ENCODE assay signal across 9 mouse cellular contexts in the genomic region with DNA sequence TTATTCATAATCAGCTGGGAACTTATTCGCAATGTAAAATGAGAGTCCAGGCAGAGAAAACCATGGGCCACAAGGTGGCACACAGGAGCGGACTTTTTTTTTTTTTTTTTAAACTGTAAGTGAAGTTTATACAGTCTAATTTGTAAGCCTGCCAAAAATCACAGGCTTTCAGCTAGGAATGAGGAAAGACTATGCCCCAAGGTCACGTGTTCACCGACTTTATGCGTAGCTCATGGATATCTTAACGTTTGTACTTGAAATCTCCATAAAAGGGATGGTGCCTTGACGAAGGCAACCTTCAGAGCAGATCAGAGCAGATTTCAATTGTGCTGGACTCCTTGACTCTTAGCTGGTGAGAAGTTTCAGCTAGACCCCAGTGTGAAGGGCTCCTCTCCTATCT.
DNase-seq lines count a peak whose midpoint lies in the region; ATAC-seq and TF ChIP-seq lines count a peak whose summit lies in the region.
"Had no signal": no experiment of that assay in that cellular context is flagged by ENCODE, and none has a peak within 500 bp of the region (broad histone marks: within the 10 kb centered on the region; RNA-seq: fewer than 3 reads in every experiment).

No protein-coding gene starts in this region.

- no peak for DNase-seq in layer of hippocampus, adult 2 months (ENCODE audit: low spot score in 2 of 2)
- DNase-seq in layer of hippocampus, adult 9-11 months: no peak
- DNase-seq in NIH3T3 (ENCODE audit: low read depth): peak; percentile 22
- DNase-seq in kidney, postnatal 36 days: peak; percentile 22 to 48
- DNase-seq in heart, postnatal 36 days: no peak
- DNase-seq in ovary, postnatal 14 days (ENCODE audit: low spot score): no peak

- no peak overlapping the region for H3K9ac ChIP-seq in embryonic facial prominence, embryonic 12.5 days
- H3K9ac ChIP-seq: embryonic facial prominence, embryonic 15.5 days had no signal

- no peak overlapping the region for H3K4me2 ChIP-seq in embryonic facial prominence, embryonic 12.5 days (replicated peaks)
- H3K4me2 ChIP-seq: embryonic facial prominence, embryonic 15.5 days had no signal

- no peaks in the 10 kb centered on the region for H3K9me3 ChIP-seq in embryonic facial prominence, embryonic 12.5 days
- H3K9me3 ChIP-seq: embryonic facial prominence, embryonic 15.5 days had no signal

- no peak overlapping the region for H3K27ac ChIP-seq in layer of hippocampus, adult 2 months
- H3K27ac ChIP-seq in embryonic facial prominence, embryonic 12.5 days: 0 out of 2 replicates have a peak overlapping the region, but pooled peaks have one; percentile 50

- no peak overlapping the region for H3K4me3 ChIP-seq in layer of hippocampus, adult 2 months
- no peak overlapping the region for H3K4me3 ChIP-seq in embryonic facial prominence, embryonic 12.5 days
- H3K4me3 ChIP-seq: embryonic facial prominence, embryonic 15.5 days had no signal

- peak; percentile 75 for TF ChIP-seq CTCF in layer of hippocampus, adult 2 months (conservative IDR thresholded peaks at IDR 0.05)

- H3K36me3 ChIP-seq in embryonic facial prominence, embryonic 12.5 days: peaks cover 18% of the 10 kb centered on the region

- H3K27me3 ChIP-seq in embryonic facial prominence, embryonic 12.5 days: no peaks in the 10 kb centered on the region
- H3K27me3 ChIP-seq: embryonic facial prominence, embryonic 15.5 days had no signal

- 50% methylated on average over 7 of the region's 7 CpGs for WGBS in embryonic facial prominence, embryonic 12.5 days

- intact Hi-C loops in heart, postnatal 36 days (cut with DNase I): loop anchor here (5.0 to 10.0 kb wide), 2 partner anchors 77 to 234 kb away; a partner anchor contains a TSS

- peak; percentile 30; the same call in 1 of the 2 replicates for ATAC-seq in embryonic facial prominence, embryonic 12.5 days (ENCODE audit: insufficient number of reproducible peaks, insufficient read depth, low FRiP score, low TSS enrichment)
- no peak for ATAC-seq in inflammation-experienced regulatory T-cells, adult 6 months

- peaks cover 5% of the 10 kb centered on the region; the same call in 1 of the 2 replicates for H3K4me1 ChIP-seq in embryonic facial prominence, embryonic 12.5 days

Comparison
In these comparisons a context has a peak if more than half of its experiments do, and no peak if none do; other contexts are left out.
1. DNase-seq: peak in NIH3T3 (single experiment) and kidney, postnatal 36 days (2 of 2); none in layer of hippocampus, adult 2 months (0 of 2), layer of hippocampus, adult 9-11 months (single experiment), heart, postnatal 36 days (0 of 2) and ovary, postnatal 14 days (single experiment).